Mouse (Mus musculus) inflammation-experienced regulatory T-cells, adult 6 months (primary cell): Measurements from ENCODE around the gene Itsn2. TPM values are rescaled to one million over a fixed set of nuclear protein-coding genes. Genes with fewer than 3 reads are reported as not detected.
"Not testable (repeated sequence)": the region's sequence is repeated elsewhere in the genome, so short reads cannot be mapped to it uniquely, and the experiment has no call there.

Source experiments
- ATAC-seq: one replicate; pipeline ENCODE4 v1.8.0; 2017
- polyA plus RNA-seq, 3 experiments: library from polyadenylated mRNA; unstranded; fragments of 100-300 nt; shearing (Covaris generic); gene quantifications; one replicate each; pipeline ENCODE4 v1.2.1; 2017

The Itsn2 gene
- polyA plus RNA-seq, 3 experiments from 2014 or later, result 49.8 to 65.3 (median 61.3) TPM

- ATAC-seq, result no peak
These were observed 116.6 kb downstream of the Itsn2 start for GRCm38 (mm10) chr12:4708881-4709604.

- no peak for ATAC-seq
These were observed 117.5 kb downstream of the Itsn2 start for GRCm38 (mm10) chr12:4709926-4710325.

GRCm38 (mm10) chr12:4713361-4713760 lies 120.9 kb downstream of the Itsn2 start:
- ATAC-seq, result no peak

GRCm38 (mm10) chr12:4715606-4716005 lies 123.2 kb downstream of the Itsn2 start:
- no peak for ATAC-seq

- no peak for ATAC-seq
These were observed 125.0 kb downstream of the Itsn2 start for GRCm38 (mm10) chr12:4717417-4717816.

DNA sequence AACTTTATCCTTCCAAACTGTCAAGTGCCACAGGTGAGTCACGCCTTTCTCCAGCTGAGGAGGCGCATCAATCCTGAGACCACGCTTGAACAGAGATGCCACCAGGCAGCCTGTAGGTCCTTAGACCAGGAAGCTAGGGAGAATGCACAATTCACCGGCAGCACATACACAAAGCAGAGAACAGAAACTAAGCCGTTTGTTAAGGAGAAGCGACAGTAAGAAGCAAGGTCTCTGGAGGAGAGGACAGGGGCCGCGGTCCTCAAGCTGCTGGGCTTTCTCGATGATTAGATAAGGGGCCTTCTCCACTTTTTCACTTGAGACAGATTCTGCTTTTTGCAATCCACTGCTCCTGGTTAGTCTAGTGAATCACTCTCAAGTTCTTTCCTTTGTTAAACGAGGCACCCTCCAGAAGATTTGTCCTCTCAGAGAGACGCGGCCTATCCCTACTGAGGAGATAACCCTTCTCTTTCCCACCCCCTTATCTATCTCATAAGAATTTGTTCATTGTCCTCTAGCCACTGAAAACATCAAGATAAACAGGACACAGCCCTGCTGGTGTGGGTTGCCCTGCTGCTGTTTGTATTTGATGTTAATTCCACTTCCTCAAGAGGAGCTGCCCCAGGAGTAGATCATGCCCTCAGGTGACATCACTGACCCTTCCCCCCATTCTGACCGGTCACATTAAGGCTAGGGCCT lies 126.8 kb downstream of the Itsn2 start:
- no peak for ATAC-seq

DNA sequence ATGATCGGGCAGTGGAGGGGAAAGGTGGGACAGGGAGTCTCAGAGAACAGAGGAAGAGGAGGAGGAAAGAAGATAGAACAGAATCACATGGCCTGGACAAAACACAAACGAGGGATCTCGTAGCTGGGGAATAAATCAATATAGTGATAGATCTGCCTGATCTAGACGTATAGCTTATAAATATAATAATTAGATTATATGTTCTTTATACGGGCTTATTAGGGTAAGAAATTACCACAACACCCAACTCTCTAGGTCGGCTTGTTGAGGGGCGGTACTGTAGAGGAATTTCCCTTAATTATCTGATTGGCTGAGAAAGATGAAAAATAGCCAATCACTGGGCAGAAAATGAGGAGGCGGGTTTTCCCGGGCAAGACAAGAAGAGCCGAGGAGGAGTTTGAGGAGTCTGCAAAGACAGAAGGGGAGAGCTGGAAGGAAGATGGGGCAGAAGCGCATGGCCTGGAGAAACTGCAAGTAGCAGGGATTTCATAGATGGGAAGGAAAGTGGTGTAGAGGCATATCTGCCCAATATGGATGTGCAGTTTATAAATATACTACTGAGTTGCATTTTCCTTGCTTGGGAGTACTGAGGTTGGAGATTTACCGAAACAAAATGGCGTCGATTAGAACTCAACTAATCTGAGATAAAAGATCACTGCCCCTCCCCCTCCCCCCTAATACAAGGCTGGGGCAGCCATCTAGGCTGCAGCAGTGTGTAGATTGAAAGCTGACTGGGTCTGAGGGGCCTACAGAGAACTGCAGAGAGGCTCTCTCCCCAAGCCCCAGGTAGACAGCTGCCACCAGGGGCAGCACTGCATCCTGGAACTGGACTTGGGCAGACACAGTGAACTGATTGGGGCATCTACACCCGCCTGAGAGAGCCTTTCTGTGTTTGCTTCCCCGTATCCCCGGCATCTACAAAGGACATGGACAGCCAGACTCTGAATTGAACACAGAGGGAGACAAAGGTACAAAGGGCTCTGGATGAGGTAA lies 127.6 kb downstream of the Itsn2 start:
- no peak for ATAC-seq

GRCm38 (mm10) chr12:4729165-4729564 lies 136.7 kb downstream of the Itsn2 start:
- no peak for ATAC-seq

DNA sequence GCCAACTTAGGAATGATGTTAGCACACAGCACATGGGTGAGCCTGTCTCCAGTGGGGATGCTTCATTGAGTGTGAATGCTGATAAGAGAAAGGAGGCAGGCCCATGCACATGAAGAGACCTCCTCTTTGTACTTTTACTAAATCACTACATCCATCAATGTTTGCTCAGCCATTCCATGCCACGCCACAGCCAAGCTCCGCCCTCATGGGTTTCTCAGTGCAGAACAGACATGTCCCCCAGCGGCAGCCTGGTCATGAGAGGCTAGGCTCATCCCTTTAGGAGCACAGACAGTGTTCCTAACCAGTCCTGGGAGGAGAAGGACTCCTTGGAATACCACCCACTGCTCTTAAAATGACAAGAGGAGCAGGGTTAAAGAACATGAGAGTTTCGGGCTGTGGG lies 139.2 kb downstream of the Itsn2 start:
- ATAC-seq, result no peak

- no peak for ATAC-seq
These were observed 139.9 kb downstream of the Itsn2 start for GRCm38 (mm10) chr12:4732332-4732731.

- no peak for ATAC-seq
These were observed 145.7 kb downstream of the Itsn2 start, which contains the start of gene Fam228a for GRCm38 (mm10) chr12:4738031-4738576. Gene Fam228a, minus strand, starts transcription at chr12:4738430.

DNA sequence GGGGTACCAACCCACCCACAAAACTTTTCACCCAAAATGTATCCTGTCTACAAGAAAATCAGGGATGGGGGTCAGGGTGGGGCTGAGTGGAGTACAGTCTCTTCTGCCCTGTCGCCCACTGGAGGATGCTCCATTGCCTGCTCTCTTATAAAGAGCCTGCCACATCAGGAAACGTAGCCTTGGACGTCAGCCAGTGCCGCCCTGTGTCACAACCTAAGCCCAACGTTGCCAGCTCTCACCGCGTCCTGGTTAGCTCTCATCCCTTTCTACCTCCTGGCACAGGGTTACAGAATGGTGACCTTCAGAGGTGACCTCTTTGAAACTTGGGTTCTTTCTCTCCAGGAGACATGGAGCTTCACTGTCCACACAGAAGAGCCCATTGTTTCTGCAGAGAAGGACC lies 148.4 kb downstream of the Itsn2 start:
- no peak for ATAC-seq

GRCm38 (mm10) chr12:4742183-4742582 lies 149.7 kb downstream of the Itsn2 start:
- ATAC-seq, result no peak

- no peak for ATAC-seq
These were observed 152.0 kb downstream of the Itsn2 start for GRCm38 (mm10) chr12:4744486-4744885.

DNA sequence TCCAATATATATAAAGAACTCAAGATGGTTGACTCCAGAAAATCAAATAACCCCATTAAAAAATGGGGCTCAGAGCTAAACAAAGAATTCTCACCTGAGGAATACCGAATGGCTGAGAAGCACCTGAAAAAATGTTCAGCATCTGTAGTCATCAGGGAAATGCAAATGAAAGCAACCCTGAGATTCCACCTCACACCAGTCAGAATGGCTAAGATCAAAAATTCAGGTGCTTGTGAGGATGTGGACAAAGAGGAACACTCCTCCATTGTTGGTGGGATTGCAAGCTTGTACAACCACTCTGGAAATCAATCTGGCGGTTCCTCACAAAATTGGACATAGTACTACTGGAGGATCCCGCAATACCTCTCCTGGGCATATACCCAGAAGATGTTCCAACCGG lies 162.0 kb downstream of the Itsn2 start:
- ATAC-seq, result not testable (repeated sequence)

DNA sequence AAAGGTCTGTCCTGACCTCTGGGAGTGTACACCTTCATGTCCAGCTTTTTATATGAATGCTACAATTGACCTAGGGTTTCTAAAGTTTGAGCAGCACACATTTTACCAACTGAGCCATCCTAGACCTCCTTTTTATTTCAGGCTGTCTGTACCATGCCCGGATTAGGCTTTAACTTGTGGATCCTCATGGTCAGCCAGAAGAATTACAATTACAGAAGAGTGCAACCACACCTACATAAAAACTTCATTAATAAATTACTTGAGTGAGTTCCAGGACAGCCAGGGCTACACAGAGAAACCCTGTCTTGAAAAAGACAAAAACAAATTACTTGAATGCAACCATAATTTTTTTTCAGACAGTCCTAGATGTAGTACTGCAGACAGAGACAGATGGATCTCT lies 164.6 kb downstream of the Itsn2 start:
- no peak for ATAC-seq

Other genes with a start within 250 kb of the Itsn2 start
- 10 to 100 TPM in 2 of 3 experiments, 1 to 10 TPM in 1; 7.7 to 17.5 (median 14.6) TPM for gene Ncoa1, start 115.5 kb upstream of the Itsn2 start, polyA plus RNA-seq
- not detected for gene Gm3625, start 289 bp downstream of the Itsn2 start, polyA plus RNA-seq
- gene Fam228a, start 145.8 kb downstream of the Itsn2 start, polyA plus RNA-seq, result under 1 TPM in 2 of 3 experiments, not detected in 1; 0.15 to 0.31 TPM
- not detected for gene Pfn4, start 176.4 kb downstream of the Itsn2 start, polyA plus RNA-seq
- under 1 TPM in 1 of 3 experiments, not detected in 2; 0.22 TPM for gene Fam228b, start 176.6 kb downstream of the Itsn2 start, polyA plus RNA-seq
- 100 to 1,000 TPM; 215 to 404 (median 344) TPM for gene Sf3b6, start 224.9 kb downstream of the Itsn2 start, polyA plus RNA-seq
- gene Fkbp1b, start 249.0 kb downstream of the Itsn2 start, polyA plus RNA-seq, result 1 to 10 TPM in 1 of 3 experiments, under 1 TPM in 1, not detected in 1; 0.65 to 1.1 TPM